Mouse (Mus musculus) ES-Bruce4 (cell line): ENCODE results near the gene Yju2.

Source experiments
- CTCF ChIP-seq: IDR thresholded peaks from one replicate; pipeline ENCODE4 v1.8.1; 2011; ENCODE audit warnings: low read depth, low read length
- EP300 ChIP-seq: IDR thresholded peaks from 2 replicates; pipeline ENCODE4 v1.6.1; 2011; ENCODE audit warnings: low read depth, low read length; ENCODE audit not compliant: insufficient read depth
- POLR2A ChIP-seq: IDR thresholded peaks from one replicate; pipeline ENCODE4 v1.8.1; 2011; ENCODE audit warnings: low read length; ENCODE audit not compliant: insufficient read depth

- TF ChIP-seq CTCF (no peak), EP300 (peak; percentile 55; the same call in 1 of the 2 replicates), POLR2A (peak; percentile 49)
Measured at GRCm38 (mm10) chr17:56008356-56009087, 49.6 kb downstream of the Yju2 start.
